Mouse (Mus musculus): Measurements from ENCODE around the gene Fam111a.

- TF ChIP-seq CTCF (IDR thresholded peaks at IDR 0.05; ENCODE audit: low read depth) (no peak), EP300 (IDR thresholded peaks at IDR 0.05; ENCODE audit: low read depth) (no peak)
Measured at GRCm38 (mm10) chr19:12556293-12556692, 10.8 kb downstream of the Fam111a start.
